Mouse (Mus musculus) heart, embryonic 14.5 days (tissue): ENCODE results near the gene Clec10a. TPM values are rescaled to one million over a fixed set of nuclear protein-coding genes. Genes with fewer than 3 reads are reported as not detected.
"Not testable (repeated sequence)": the region's sequence is repeated elsewhere in the genome, so short reads cannot be mapped to it uniquely, and the experiment has no call there.

ENCODE experiments used
- ATAC-seq: fragments of 200-750 bp; cut with Nextera tagmentation; 2 replicates; pipeline ENCODE4 v1.8.0; 2017; ENCODE audit warnings: low read depth, moderate TSS enrichment; ENCODE audit not compliant: insufficient number of reproducible peaks, insufficient read depth, low FRiP score
- H3K27ac ChIP-seq, 2 experiments: fragments of 200-500 bp in 1 of 2; fragments of 300-500 bp in 1 of 2; sonication (generic) in 1 of 2; replicated peaks in 1 of 2; 2 replicates each; pipeline ENCODE4 v1.5.1; 2012 to 2014; ENCODE audit warnings: low read depth in 2 of 2, low read length in 2 of 2, control low read depth in 1 of 2, mild to moderate bottlenecking in 1 of 2, mixed read lengths in 1 of 2; ENCODE audit not compliant: control insufficient read depth in 1 of 2, insufficient read depth in 1 of 2
- H3K27me3 ChIP-seq: fragments of 300-500 bp; sonication (generic); 2 replicates; pipeline ENCODE4 v1.6.1; 2014; ENCODE audit warnings: mild to moderate bottlenecking, low read length, control low read depth; ENCODE audit not compliant: control insufficient read depth, insufficient read depth
- H3K36me3 ChIP-seq: fragments of 300-500 bp; sonication (generic); 2 replicates; pipeline ENCODE4 v1.6.1; 2014; ENCODE audit warnings: mild to moderate bottlenecking, control low read depth, low read length, mixed read lengths; ENCODE audit not compliant: control insufficient read depth, insufficient read depth
- H3K4me1 ChIP-seq, 2 experiments: fragments of 200-500 bp in 1 of 2; fragments of 300-500 bp in 1 of 2; sonication (generic) in 1 of 2; 2 replicates each; pipeline ENCODE4 v1.6.1; 2012 to 2014; ENCODE audit warnings: low read length in 2 of 2, control low read depth in 1 of 2, mixed read lengths in 1 of 2; ENCODE audit not compliant: control insufficient read depth in 2 of 2, insufficient read depth in 2 of 2
- H3K4me2 ChIP-seq: fragments of 300-500 bp; sonication (generic); 2 replicates; pipeline ENCODE4 v1.6.1; 2014; ENCODE audit warnings: mild to moderate bottlenecking, low read length
- H3K4me3 ChIP-seq, 2 experiments: fragments of 200-500 bp in 1 of 2; fragments of 300-500 bp in 1 of 2; sonication (generic) in 1 of 2; 2 replicates each; pipeline ENCODE4 v1.5.1; 2012 to 2014; ENCODE audit warnings: low read length in 2 of 2, mild to moderate bottlenecking in 2 of 2, control low read depth in 1 of 2, low read depth in 1 of 2, moderate library complexity in 1 of 2; ENCODE audit not compliant: control insufficient read depth in 1 of 2, insufficient read depth in 1 of 2
- H3K9ac ChIP-seq: fragments of 300-500 bp; sonication (generic); 2 replicates; pipeline ENCODE4 v1.6.1; 2014; ENCODE audit warnings: mild to moderate bottlenecking, low read length
- H3K9me3 ChIP-seq: fragments of 300-500 bp; sonication (generic); 2 replicates; pipeline ENCODE4 v1.6.1; 2016; ENCODE audit warnings: low read length, control low read depth; ENCODE audit not compliant: control insufficient read depth
- WGBS: fragments of 180-500 bp; shearing (Covaris S2); extraction: QIAGEN DNeasy Blood & Tissue Kit; methylation state at CpG from one replicate; pipeline ENCODE4 v1.1.7; 2014; 5-methylcytosine and 5-hydroxymethylcytosine counted together
- polyA plus RNA-seq: library from polyadenylated mRNA; unstranded; fragments of >200 nt; fragmentation: Nextera tagmentation; extraction: Ambion mirVana; gene quantifications from 2 replicates; pipeline ENCODE4 v1.2.1, GENCODE M21; 2014

The Clec10a gene
- 0.36 TPM in 2 replicates for polyA plus RNA-seq

- H3K9ac ChIP-seq, H3K36me3 ChIP-seq, H3K27me3 ChIP-seq, ATAC-seq, H3K4me3 ChIP-seq, H3K27ac ChIP-seq, H3K9me3 ChIP-seq, H3K4me1 ChIP-seq, H3K4me2 ChIP-seq: not testable (repeated sequence)
- WGBS, result no CpG with 5 or more reads among the region's 5 CpGs
Measured at GRCm38 (mm10) chr11:70155897-70156296, at the start of gene Clec10a. Gene Clec10a (plus strand): TSS chr11:70156197.

DNA sequence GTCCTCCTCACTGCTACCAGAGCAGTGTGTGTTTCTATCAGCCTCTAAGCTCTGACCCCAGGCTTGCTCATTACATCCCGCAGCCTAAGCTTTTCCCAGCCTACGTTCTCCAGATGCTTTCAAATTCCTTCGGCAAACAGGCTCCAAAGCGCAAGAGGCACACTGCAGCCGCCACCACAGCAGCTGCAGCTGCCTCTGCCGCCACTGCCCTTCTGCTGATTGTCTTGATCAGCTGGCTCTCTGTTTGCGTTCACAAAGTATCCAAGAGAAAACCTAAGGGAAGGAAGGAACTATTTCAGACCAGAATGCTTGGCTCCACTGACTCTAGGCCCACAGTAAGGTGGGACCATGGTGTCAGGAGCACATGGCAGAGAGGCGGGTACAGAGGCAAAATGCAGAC lies 48.9 kb upstream of the Clec10a start:
- Histone ChIP-seq H3K36me3 (no peaks in the 10 kb centered on the region), H3K4me2 (no peak overlapping the region), H3K9ac (no peak overlapping the region), H3K27ac (no peak overlapping the region), H3K9me3 (no peaks in the 10 kb centered on the region), H3K4me1 (no peaks in the 10 kb centered on the region), H3K27me3 (no peaks in the 10 kb centered on the region), H3K4me3 (no peak overlapping the region)
- WGBS, result 46% methylated on average over 8 of the region's 8 CpGs
- ATAC-seq, result no peak

DNA sequence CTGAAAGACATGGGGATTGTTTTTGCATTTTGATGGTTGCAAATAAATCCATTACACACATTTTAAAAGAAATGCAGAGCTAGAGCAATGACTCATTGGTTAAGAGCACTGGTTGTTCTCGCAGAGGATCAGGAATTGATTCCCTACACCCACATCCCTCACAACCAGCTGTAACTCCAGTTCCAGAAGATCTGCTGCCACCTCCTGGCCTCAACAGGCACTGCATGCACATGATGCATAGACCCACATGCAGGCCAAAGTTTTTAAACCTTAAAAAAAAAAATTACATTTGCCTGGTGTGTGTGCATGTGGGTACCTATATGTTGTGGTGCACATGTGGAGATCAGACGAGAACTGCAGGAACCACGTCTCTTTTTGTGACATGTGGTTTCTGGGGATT lies 45.9 kb upstream of the Clec10a start:
- H3K27me3 ChIP-seq, result no peaks in the 10 kb centered on the region
- peaks cover 0 to 2% of the 10 kb centered on the region in 2 experiments; a peak in 1 of 4 replicates for H3K4me1 ChIP-seq
- WGBS, result 61% methylated on average over 3 of the region's 3 CpGs
- H3K9ac ChIP-seq, result no peak overlapping the region
- H3K36me3 ChIP-seq, result no peaks in the 10 kb centered on the region
- H3K4me2 ChIP-seq, result no peak overlapping the region
- H3K27ac ChIP-seq, result no peak overlapping the region
- ATAC-seq, result no peak
- no peak overlapping the region for H3K4me3 ChIP-seq
- no peaks in the 10 kb centered on the region for H3K9me3 ChIP-seq

GRCm38 (mm10) chr11:70114562-70114961 lies 41.4 kb upstream of the Clec10a start:
- Histone ChIP-seq H3K9me3 (peaks cover 2% of the 10 kb centered on the region; the same call in 1 of the 2 replicates), H3K27ac (no peak overlapping the region), H3K9ac (no peak overlapping the region), H3K4me3 (no peak overlapping the region), H3K4me1 (peaks cover 0 to 2% of the 10 kb centered on the region in 2 experiments; a peak in 1 of 4 replicates), H3K36me3 (no peaks in the 10 kb centered on the region), H3K27me3 (no peaks in the 10 kb centered on the region), H3K4me2 (no peak overlapping the region)
- 43% methylated on average over 4 of the region's 4 CpGs for WGBS
- no peak for ATAC-seq

DNA sequence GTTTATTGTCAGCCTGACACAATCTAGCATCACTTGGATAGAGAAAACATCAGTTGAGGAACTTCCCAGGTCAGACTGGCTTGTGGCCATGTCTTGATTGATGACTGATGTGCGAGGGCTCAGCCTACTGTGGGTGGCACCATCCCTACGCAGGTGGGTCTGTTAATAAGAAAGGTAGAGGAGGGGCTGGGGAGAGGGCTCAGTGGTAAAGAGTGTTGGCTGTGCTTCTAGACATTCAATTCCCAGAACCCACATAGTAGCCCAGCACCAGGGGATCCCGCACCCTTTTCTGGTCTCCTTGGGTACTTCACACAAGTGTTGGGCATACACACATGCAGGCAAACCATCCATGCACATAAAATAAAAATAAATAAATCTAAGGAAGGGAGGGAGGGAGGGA lies 40.1 kb upstream of the Clec10a start:
- Histone ChIP-seq H3K4me1 (peaks cover 0 to 2% of the 10 kb centered on the region in 2 experiments; a peak in 1 of 4 replicates), H3K36me3 (no peaks in the 10 kb centered on the region), H3K4me3 (no peak overlapping the region), H3K27me3 (no peaks in the 10 kb centered on the region), H3K9me3 (peaks cover 10% of the 10 kb centered on the region; the same call in 1 of the 2 replicates), H3K9ac (no peak overlapping the region), H3K4me2 (no peak overlapping the region), H3K27ac (no peak overlapping the region)
- WGBS, result 82% methylated on average over 3 of the region's 3 CpGs
- ATAC-seq, result no peak

DNA sequence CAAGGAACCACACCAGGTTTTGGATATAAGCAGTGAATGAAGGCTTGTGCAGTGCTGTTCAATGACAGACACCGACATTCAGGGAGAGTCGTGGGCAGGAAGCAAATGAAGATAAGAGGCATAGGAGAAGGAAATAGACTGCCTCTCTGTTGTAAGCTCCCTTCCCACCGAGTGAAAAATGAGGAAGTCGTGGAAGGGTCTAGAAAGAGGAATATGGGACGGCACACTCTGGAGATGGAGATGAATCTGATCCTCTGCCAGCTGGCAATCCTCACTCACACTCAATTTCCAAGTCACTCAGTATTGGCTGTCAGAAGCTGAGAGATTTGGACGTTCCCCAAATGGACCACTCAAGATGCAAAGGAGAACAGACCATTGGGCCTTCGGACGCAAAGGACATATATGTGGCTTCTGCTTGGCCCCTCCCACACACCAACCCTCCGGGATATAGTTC lies 26.0 kb upstream of the Clec10a start, which contains the start of gene Mgl2:
Gene Mgl2 (plus strand): TSS at position 404 of the 454 bp plus-strand sequence.
- Histone ChIP-seq H3K27me3 (no peaks in the 10 kb centered on the region), H3K4me2 (no peak within 1 kb of the TSS), H3K36me3 (no peaks in the 10 kb centered on the region), H3K4me3 (no peak within 1 kb of the TSS), H3K9ac (no peak within 1 kb of the TSS), H3K9me3 (no peaks in the 10 kb centered on the region), H3K4me1 (no peaks in the 10 kb centered on the region; a peak in 1 of 4 replicates), H3K27ac (no peak within 1 kb of the TSS)
- no peak for ATAC-seq
- 50% methylated on average over 9 of the region's 9 CpGs for WGBS

- not testable (repeated sequence) for H3K9me3 ChIP-seq, H3K36me3 ChIP-seq, H3K4me2 ChIP-seq, H3K4me1 ChIP-seq, H3K27me3 ChIP-seq, H3K9ac ChIP-seq, H3K4me3 ChIP-seq, ATAC-seq, H3K27ac ChIP-seq
- WGBS, result 64% methylated on average over 3 of the region's 3 CpGs
Measured at GRCm38 (mm10) chr11:70135001-70135400, 21.0 kb upstream of the Clec10a start.

GRCm38 (mm10) chr11:70135925-70136324 lies 20.1 kb upstream of the Clec10a start:
- H3K4me2 ChIP-seq, ATAC-seq: not testable (repeated sequence)
- 86% methylated on average over 8 of the region's 8 CpGs for WGBS

More at GRCm38 (mm10) chr11:70135925-70136324, 20.1 kb upstream of the Clec10a start:
- H3K36me3 ChIP-seq, H3K4me3 ChIP-seq, H3K9me3 ChIP-seq, H3K9ac ChIP-seq, H3K4me1 ChIP-seq, H3K27ac ChIP-seq, H3K27me3 ChIP-seq: not testable (repeated sequence)
